Mouse (Mus musculus): ENCODE data around the gene Zbed5.
"Not testable (repeated sequence)": the region's sequence is repeated elsewhere in the genome, so short reads cannot be mapped to it uniquely, and the experiment has no call there.

Gene Zbed5

GRCm38 (mm10) chr5:129908242-129908965, 12.9 kb downstream of the Zbed5 start, which contains the start of gene Nupr1l:
TSS of gene Nupr1l (plus strand) at chr5:129908540.
- peak; percentile 82 for DNase-seq (ENCODE audit: low read depth, low spot score)

DNA sequence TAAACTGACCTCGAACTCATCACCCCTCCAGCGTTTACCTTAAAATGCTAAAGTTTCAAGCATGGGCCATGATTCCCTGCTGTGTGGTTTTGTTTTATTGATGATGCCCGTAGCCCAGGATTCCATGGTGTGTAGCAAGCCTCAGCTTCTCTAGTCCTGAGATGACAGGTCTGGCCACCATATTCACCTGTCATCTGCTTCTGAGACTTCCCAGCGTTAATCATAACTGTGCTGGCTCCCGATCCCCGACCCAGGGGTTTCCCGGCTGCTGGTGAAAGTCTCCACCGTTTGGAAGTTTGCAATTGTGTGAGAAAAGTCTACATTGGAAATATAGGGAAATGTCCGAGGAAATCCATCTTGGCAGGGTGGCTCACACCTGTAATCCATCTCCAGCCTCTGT, 13.6 kb downstream of the Zbed5 start:
- DNase-seq (ENCODE audit: low read depth, low spot score), result no peak

- no peak for DNase-seq (ENCODE audit: low read depth, low spot score)
These were observed 14.1 kb downstream of the Zbed5 start for GRCm38 (mm10) chr5:129909591-129909990.

DNA sequence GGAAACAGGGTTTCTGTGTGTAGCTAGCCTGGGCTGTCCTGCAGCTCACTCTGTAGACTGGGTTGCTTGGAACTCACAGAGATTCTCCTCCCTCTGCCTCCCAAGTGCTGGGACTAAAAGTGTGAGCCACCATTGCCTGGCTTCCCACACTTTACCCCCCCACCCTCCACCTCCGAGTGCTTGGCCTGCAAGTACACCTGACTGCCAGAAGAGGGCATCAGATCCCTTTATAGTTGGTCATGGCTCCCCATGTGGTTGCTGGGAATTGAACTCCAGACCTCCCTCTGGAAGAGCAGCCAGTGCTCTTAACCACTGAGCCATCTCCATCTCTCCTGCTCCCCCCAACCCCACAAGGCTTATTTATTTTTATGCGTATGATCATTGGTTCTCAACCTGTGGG, 18.5 kb downstream of the Zbed5 start:
- DNase-seq (ENCODE audit: low read depth, low spot score), result peak; percentile 65

DNA sequence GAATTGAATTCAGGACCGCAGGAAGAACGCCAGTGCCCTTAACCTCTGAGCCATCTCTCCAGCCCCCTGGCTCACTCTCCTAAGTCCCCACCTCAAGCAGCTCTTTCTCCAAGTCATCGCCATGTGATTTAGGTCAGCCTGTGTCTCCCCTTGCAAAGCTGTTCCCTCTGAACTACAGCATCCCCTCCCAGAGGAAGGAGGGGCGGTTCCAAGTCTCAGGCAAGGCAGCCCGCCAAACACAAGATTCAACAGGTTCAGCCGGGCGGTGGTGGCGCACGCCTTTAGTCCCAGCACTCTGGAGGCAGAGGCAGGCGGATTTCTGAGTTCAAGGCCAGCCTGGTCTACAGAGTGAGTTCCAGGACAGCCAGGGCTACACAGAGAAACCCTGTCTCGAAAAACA, 20.0 kb downstream of the Zbed5 start:
- DNase-seq (ENCODE audit: low read depth, low spot score), result not testable (repeated sequence)

- DNase-seq (ENCODE audit: low read depth, low spot score), result no peak
These were observed 22.6 kb downstream of the Zbed5 start for GRCm38 (mm10) chr5:129918065-129918651.

DNA sequence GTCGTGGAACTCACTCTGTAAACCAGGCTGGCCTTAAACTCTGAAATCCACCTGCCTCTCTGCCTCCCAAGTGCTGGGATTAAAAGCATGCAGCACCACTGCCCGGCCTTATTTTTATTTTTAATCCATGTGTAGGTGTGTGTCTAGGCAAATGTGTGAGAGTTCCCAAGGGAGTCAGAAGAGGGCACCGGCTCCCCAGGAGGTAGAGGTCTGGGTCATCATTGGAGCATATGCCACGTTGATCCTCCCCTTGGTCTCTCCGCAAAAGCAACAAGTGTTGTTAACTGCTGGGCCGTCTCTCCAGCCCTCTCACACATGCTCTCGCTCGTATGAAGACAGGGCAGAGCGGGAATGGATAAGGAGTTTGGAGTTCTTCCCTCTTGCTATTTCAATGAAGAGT, 23.2 kb downstream of the Zbed5 start:
- no peak for DNase-seq (ENCODE audit: low read depth, low spot score)

- DNase-seq (ENCODE audit: low read depth, low spot score), result no peak
These were observed 23.8 kb downstream of the Zbed5 start for GRCm38 (mm10) chr5:129919320-129919719.

DNA sequence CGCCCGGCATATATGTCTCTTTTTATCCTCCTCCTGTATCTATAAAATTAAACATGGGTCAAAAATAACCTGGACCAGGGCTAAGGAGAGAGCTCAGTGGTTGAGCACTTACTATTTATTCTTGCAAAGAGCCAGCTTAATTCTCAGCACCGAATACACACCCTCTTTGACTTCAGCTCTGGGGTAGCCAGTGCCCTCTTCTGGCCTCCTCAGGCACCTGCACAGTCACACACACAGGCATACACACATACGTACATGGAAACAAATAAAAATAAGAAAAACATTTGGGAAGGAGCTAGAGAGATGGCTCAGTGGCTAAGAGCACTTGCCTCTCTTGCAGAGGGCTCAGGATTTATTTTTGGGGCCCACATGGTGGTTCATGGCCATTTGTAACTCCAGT, 26.4 kb downstream of the Zbed5 start:
- no peak for DNase-seq (ENCODE audit: low read depth, low spot score)

DNA sequence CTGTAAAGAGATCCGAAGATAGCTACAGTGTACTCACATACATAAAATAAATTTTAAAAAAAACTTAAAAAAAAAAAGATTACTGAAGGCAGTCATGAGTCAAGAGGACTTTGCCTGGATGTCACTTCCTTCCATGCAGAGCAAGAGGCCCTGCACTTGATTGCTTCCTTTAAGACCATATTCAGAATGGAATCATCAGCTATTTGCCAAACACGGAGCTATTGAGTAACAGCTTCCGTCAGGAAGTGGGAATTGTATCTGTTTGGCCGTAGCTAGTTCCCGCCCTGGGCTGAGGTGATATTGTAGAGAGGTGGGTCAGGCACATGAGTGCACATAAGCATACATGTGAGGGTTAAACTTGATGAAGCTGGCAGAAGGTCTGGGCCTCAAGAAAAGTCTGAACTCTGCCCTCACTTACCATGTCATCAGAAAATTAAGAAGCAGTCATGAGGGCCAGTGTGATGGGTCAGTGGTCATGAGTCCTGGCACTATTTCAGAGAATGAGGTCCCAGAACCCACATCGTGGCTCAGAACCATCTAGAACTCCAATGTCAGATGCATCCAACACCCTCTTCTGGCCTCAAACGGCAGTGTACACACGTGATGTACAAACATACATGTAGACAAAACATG, 29.4 kb downstream of the Zbed5 start:
- DNase-seq (ENCODE audit: low read depth, low spot score), result no peak

- DNase-seq (ENCODE audit: low read depth, low spot score), result no peak
These were observed 30.4 kb downstream of the Zbed5 start for GRCm38 (mm10) chr5:129925933-129926332.

- DNase-seq (ENCODE audit: low read depth, low spot score), result no peak
These were observed 34.7 kb downstream of the Zbed5 start for GRCm38 (mm10) chr5:129929924-129930855.

GRCm38 (mm10) chr5:129936941-129937340, 41.4 kb downstream of the Zbed5 start:
- DNase-seq (ENCODE audit: low read depth, low spot score), result no peak

DNA sequence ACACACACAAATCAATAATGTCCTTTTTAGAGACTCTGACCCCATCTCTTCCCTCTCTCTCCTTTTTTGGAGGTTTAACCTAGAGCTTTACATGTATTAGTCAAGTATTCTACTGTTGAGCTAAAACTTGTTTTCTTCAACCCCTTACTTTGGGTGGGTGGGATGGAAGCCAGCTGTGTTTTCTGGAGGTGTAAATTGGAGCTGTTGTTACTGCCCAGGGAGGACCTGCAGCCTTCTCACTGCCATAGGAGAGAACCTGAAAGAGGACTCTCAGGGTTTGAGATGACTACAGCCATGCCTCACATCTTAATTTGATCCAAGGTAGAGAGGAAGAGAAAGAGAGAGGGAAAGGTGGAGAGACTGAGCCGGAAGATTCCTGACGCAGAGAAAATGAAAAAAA, 44.8 kb downstream of the Zbed5 start:
- DNase-seq (ENCODE audit: low read depth, low spot score), result no peak

DNA sequence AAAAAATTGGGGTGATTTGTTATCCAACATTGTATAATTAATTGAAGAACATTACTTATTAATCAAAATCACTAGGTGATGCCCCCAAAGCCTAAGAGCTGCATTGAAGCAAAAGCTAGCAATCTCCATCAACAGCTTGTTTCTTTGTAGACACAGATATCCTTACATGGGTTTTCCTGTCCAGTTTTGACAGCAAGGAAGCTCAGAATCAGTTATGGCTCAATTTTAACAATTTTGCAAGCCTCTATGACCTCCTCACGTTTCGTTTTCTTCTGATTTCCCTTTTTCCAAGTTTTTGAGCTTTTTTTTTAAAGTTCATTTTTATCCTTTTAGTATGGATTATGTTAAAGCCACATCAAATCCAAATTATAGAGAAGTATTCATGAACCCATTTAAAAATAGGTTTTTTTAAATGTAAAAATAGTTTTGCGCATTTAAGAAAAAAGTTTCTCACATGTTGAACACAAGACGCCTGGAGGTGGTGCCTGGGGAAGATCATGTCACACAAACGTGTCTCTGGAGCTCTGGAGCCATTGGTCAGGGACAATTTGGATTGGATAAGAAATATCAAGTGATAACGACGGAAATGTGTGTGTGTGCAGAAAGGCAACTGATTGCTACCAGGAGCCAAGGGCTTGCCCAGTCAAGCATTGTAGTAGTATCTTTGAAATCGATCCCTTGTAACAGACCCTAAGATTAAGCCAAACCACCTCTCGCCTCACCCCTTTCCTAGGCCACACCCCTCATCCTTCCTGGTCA, 45.4 kb downstream of the Zbed5 start:
- DNase-seq (ENCODE audit: low read depth, low spot score), result peak; percentile 36

GRCm38 (mm10) chr5:129941495-129942045, 46.0 kb downstream of the Zbed5 start, which contains the start of gene Vkorc1l1:
TSS of gene Vkorc1l1 (plus strand) at chr5:129941970.
- DNase-seq (ENCODE audit: low read depth, low spot score), result peak; percentile 98

DNA sequence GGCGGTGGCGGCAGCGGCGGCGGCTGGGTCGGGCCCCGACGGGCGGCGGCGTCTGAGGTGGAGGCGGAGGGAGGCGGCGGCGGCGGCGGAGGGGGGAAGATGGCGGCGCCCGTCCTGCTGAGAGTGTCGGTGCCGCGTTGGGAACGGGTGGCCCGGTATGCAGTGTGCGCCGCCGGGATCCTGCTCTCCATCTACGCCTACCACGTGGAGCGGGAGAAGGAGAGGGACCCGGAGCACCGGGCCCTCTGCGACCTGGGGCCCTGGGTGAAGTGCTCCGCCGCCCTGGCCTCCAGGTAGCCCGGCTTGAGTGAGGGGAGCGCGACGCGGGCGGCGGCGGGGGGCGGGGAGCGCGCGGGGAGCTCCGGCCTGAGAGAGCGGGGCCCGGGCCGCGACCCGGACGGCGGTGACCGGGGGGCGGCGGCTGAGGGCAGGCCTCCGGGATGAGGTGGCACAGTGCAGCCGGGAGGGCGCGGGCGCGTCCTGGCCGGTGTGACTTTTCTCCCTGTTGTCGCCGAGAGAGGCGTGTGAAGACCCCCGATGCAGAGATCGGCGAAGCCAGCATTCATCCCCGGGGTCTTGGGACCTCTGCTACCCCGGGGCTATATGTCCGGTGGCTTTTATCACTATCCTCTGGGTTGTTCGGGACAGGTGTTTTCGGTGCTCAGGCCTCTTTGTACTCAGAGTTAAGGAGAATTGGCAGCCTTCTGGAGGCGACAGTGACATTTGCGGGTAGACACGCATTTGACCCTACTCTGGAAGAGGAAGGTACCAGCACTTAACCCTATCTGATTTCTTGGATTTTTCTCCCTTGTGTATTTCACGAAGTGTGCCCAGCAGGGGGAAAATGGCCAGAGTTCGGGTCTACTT, 46.8 kb downstream of the Zbed5 start:
- peak; percentile 46 for DNase-seq (ENCODE audit: low read depth, low spot score)

DNA sequence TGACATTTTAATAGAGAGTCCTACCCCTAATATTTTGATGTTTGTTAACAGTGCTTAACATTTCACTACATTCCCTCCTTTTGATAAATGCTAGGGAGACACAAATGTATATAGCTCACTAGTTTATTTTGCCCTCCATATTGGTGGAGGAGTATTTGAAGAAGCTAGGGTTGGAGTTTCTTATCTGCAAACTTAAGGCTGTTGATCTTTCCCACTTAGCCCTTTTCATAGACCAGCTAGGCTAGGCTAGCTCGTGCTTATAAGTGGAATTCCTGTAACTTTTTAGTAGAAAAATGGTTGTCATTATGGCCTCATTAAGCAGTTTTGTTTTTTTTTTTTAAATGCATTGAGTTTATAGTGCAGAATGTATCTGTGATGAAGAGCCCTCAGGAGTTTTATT, 47.9 kb downstream of the Zbed5 start:
- no peak for DNase-seq (ENCODE audit: low read depth, low spot score)

GRCm38 (mm10) chr5:129947528-129948033, 52.1 kb downstream of the Zbed5 start:
- no peak for DNase-seq (ENCODE audit: low read depth, low spot score)

GRCm38 (mm10) chr5:129952143-129952542, 56.6 kb downstream of the Zbed5 start:
- no peak for DNase-seq (ENCODE audit: low read depth, low spot score)

All from 3T3-L1 (cell line).